Mouse (Mus musculus) lung, postnatal 0 days (tissue): ENCODE data around the gene Map4k5. TPM values are rescaled to one million over a fixed set of nuclear protein-coding genes. Genes with fewer than 3 reads are reported as not detected.
A peak's percentile ranks its signal among the peaks of the same experiment; 100 is the strongest.

Source experiments
- ATAC-seq: fragments of 200-750 bp; cut with Nextera tagmentation; 2 replicates; pipeline ENCODE4 v1.8.0; 2017; ENCODE audit warnings: moderate library complexity
- DNase-seq: peaks from one replicate; pipeline ENCODE4 v3.0.0-alpha.2; 2016; ENCODE audit warnings: low spot score
- H3K27ac ChIP-seq: fragments of 300-500 bp; sonication (generic); 2 replicates; pipeline ENCODE4 v1.5.1; 2014; ENCODE audit warnings: antibody characterized with exemption, mild to moderate bottlenecking, low read length, mixed read lengths
- H3K27me3 ChIP-seq: fragments of 300-500 bp; sonication (generic); replicated peaks from 2 replicates; pipeline ENCODE4 v1.6.1; 2014; ENCODE audit warnings: low read length, mixed read lengths; ENCODE audit not compliant: insufficient read depth
- H3K36me3 ChIP-seq: fragments of 300-500 bp; sonication (generic); 2 replicates; pipeline ENCODE4 v1.6.1; 2014; ENCODE audit warnings: low read length, mixed read lengths; ENCODE audit not compliant: insufficient read depth
- H3K4me1 ChIP-seq: fragments of 300-500 bp; sonication (generic); 2 replicates; pipeline ENCODE4 v1.6.1; 2014; ENCODE audit warnings: antibody characterized with exemption, low read depth, low read length, mixed read lengths; ENCODE audit not compliant: insufficient read depth
- H3K4me2 ChIP-seq: fragments of 300-500 bp; sonication (generic); replicated peaks from 2 replicates; pipeline ENCODE4 v1.6.1; 2014; ENCODE audit warnings: low read depth, mild to moderate bottlenecking, low read length, moderate library complexity, mixed read lengths
- H3K4me3 ChIP-seq: fragments of 300-500 bp; sonication (generic); 2 replicates; pipeline ENCODE4 v1.5.1; 2014; ENCODE audit warnings: low read depth, low read length
- H3K9ac ChIP-seq: fragments of 300-500 bp; sonication (generic); replicated peaks from 2 replicates; pipeline ENCODE4 v1.6.1; 2014; ENCODE audit warnings: low read depth, mild to moderate bottlenecking
- H3K9me3 ChIP-seq: fragments of 300-500 bp; sonication (generic); 2 replicates; pipeline ENCODE4 v1.6.1; 2016; ENCODE audit warnings: low read length, mixed read lengths
- CTCF ChIP-seq: IDR thresholded peaks from 2 replicates; pipeline ENCODE4 v1.5.1; 2016; ENCODE audit warnings: antibody characterized with exemption, mild to moderate bottlenecking
- EP300 ChIP-seq: IDR thresholded peaks from 2 replicates; pipeline ENCODE4 v1.6.1; 2016; ENCODE audit warnings: antibody characterized with exemption, mild to moderate bottlenecking, control low read depth
- WGBS: fragments of 180-500 bp; shearing (Covaris S2); extraction: QIAGEN DNeasy Blood & Tissue Kit; methylation state at CpG from one replicate; pipeline ENCODE4 v1.1.7; 2014; 5-methylcytosine and 5-hydroxymethylcytosine counted together
- polyA plus RNA-seq: library from polyadenylated mRNA; unstranded; fragments of >200 nt; fragmentation: Nextera tagmentation; extraction: Ambion mirVana; gene quantifications from 2 replicates; pipeline ENCODE4 v1.2.1, GENCODE M21; 2015

The Map4k5 gene
- polyA plus RNA-seq: 20.6 and 22.9 TPM in 2 replicates

- TF ChIP-seq EP300 (no peak), CTCF (peak; percentile 84)
- Histone ChIP-seq H3K4me2 (peak within 1 kb of the TSS; percentile 71), H3K4me1 (peaks cover 5% of the 10 kb centered on the region; the same call in 1 of the 2 replicates), H3K9me3 (no peaks in the 10 kb centered on the region), H3K36me3 (no peaks in the 10 kb centered on the region), H3K4me3 (peak within 1 kb of the TSS; percentile 94), H3K27ac (peak within 1 kb of the TSS; percentile 94), H3K27me3 (no peaks in the 10 kb centered on the region), H3K9ac (peak within 1 kb of the TSS; percentile 93)
- 2% methylated on average over 51 of the region's 118 CpGs for WGBS
- ATAC-seq (peak; percentile 96), DNase-seq (peak; percentile 95)
Observed at GRCm38 (mm10) chr12:69892371-69893251, at the start of gene Map4k5, which contains the start of gene Atl1. Map4k5 (minus strand) TSS chr12:69893200. Atl1 (plus strand) TSS chr12:69892614.

DNA sequence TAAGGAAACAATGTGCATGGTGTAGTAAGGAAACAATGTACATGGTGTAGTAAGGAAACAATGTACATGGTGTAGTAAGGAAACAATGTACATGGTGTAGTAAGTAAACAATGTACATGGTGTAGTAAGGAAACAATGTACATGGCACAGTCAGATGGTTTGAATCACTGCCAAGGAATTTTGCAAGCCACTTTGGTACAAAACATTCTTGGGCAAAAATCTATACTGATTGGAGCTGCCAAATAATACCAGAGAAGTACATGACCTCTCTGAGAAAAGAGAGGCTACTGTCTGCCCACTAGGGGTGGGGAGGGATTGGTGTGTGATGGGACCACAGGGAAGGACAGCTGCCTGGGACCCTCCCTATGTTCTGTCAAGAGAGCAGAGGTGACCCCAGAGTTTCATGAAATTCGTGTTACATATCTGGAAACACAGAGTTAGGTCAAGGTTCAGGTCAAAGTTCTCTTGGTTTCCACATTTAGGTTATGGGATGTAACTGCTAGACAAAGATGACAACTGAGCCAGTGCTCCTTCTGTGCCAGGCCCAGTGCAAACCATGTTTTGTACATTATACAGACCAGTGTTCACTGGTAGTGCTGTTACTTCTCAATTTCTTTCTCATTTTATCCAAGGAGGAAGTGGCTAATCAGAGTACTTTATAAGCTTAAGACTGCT is 48.8 kb upstream of the Map4k5 start:
- H3K36me3 ChIP-seq: no peaks in the 10 kb centered on the region
- ATAC-seq (no peak), DNase-seq (no peak)
- no peak overlapping the region for H3K4me2 ChIP-seq
- no peak overlapping the region for H3K9ac ChIP-seq
- no peaks in the 10 kb centered on the region; the same call in 1 of the 2 replicates for H3K4me1 ChIP-seq
- H3K27me3 ChIP-seq: no peaks in the 10 kb centered on the region
- 41% methylated on average over 1 of the region's 1 CpGs for WGBS
- TF ChIP-seq EP300 (no peak), CTCF (no peak)
- no peaks in the 10 kb centered on the region for H3K9me3 ChIP-seq
- no peak overlapping the region for H3K4me3 ChIP-seq
- no peak overlapping the region for H3K27ac ChIP-seq

DNA sequence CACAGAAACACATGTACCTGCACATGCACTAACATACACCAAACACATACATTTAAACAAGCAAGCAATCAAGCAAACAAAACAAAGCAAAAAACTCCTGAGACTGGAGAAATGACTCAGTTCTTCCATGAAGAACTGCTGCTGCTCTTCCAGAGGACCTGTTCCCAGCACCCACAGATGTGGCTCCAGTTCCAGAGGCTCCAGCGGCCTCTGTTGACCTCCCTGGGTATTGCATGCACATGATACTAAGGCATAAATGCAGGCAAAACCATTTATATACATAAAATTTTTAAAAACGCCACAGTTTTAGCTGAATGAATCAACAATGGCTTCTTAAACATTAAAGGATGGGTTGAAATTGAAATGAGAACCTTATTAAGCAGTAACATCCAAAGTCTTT is 46.3 kb upstream of the Map4k5 start:
- TF ChIP-seq EP300 (no peak), CTCF (peak; percentile 13; the same call in 1 of the 2 replicates)
- WGBS: 64% methylated on average over 2 of the region's 2 CpGs

GRCm38 (mm10) chr12:69937731-69938130 is 44.7 kb upstream of the Map4k5 start:
- Histone ChIP-seq H3K36me3 (no peaks in the 10 kb centered on the region), H3K9me3 (no peaks in the 10 kb centered on the region), H3K4me1 (no peaks in the 10 kb centered on the region; the same call in 1 of the 2 replicates), H3K4me3 (no peak overlapping the region), H3K9ac (no peak overlapping the region), H3K27ac (no peak overlapping the region), H3K27me3 (no peaks in the 10 kb centered on the region), H3K4me2 (no peak overlapping the region)
- TF ChIP-seq EP300: no peak
- no peak for TF ChIP-seq CTCF
- no peak for ATAC-seq
- WGBS: 60% methylated on average over 5 of the region's 5 CpGs
- DNase-seq: no peak

More for the DNA sequence above, 46.3 kb upstream of the Map4k5 start:
- Histone ChIP-seq H3K4me3 (no peak overlapping the region), H3K27me3 (no peaks in the 10 kb centered on the region), H3K4me1 (no peaks in the 10 kb centered on the region; the same call in 1 of the 2 replicates), H3K36me3 (no peaks in the 10 kb centered on the region), H3K4me2 (no peak overlapping the region), H3K9ac (no peak overlapping the region), H3K9me3 (no peaks in the 10 kb centered on the region), H3K27ac (no peak overlapping the region)
- ATAC-seq: no peak
- DNase-seq: no peak

- TF ChIP-seq EP300: no peak
- TF ChIP-seq CTCF: no peak
- Histone ChIP-seq H3K4me2 (no peak overlapping the region), H3K4me1 (no peaks in the 10 kb centered on the region), H3K27ac (no peak overlapping the region), H3K4me3 (no peak overlapping the region), H3K9ac (no peak overlapping the region), H3K9me3 (no peaks in the 10 kb centered on the region), H3K36me3 (no peaks in the 10 kb centered on the region), H3K27me3 (no peaks in the 10 kb centered on the region)
- DNase-seq (no peak), ATAC-seq (no peak)
- 46% methylated on average over 7 of the region's 7 CpGs for WGBS
Observed at GRCm38 (mm10) chr12:69926716-69927115, 33.7 kb upstream of the Map4k5 start.

DNA sequence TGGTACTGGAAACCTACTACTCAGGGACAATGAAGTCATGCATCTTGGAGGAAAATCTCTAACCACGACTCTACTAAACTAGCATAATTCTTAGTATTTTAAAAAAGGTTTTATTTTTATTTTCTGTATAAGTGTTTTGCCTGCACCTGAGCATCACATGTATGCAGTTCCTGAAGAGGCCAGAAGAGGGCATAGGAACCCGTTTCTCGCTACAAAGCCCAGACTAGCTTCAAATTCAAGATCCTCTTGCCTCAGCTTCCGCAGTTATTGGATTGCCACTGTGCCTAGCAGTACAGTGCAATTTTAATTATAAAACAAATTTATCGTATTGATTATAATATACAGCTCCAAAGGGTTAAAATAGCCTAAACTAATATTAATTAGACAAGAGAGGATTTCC is 31.0 kb upstream of the Map4k5 start:
- no peaks in the 10 kb centered on the region for H3K4me1 ChIP-seq
- no peak overlapping the region for H3K4me2 ChIP-seq
- H3K36me3 ChIP-seq: no peaks in the 10 kb centered on the region
- ATAC-seq (no peak), DNase-seq (peak; percentile 70)
- no peaks in the 10 kb centered on the region for H3K9me3 ChIP-seq
- H3K9ac ChIP-seq: no peak overlapping the region
- no peak overlapping the region for H3K4me3 ChIP-seq
- WGBS: 10% methylated on average over 5 of the region's 5 CpGs
- peak; percentile 81 for TF ChIP-seq CTCF
- no peak for TF ChIP-seq EP300
- H3K27ac ChIP-seq: no peak overlapping the region
- H3K27me3 ChIP-seq: no peaks in the 10 kb centered on the region
